Mouse (Mus musculus) megakaryocyte-erythroid progenitor cell, adult 5-6 weeks (primary cell): Measurements from ENCODE around the gene Tppp3. TPM values are rescaled to one million over a fixed set of nuclear protein-coding genes. Genes with fewer than 3 reads are reported as not detected.

Experiments
- ATAC-seq: replicated peaks from 2 replicates; pipeline ENCODE4 v1.8.0; 2016; ENCODE audit warnings: mild to moderate bottlenecking, inconsistent platforms; ENCODE audit not compliant: severe bottlenecking, poor library complexity, low FRiP score, low TSS enrichment
- total RNA-seq, 2 experiments: library from RNA; stranded (forward) in 1 of 2; stranded (reverse) in 1 of 2; fragments of 200-1000, 215-1000 nt in 1 of 2; fragments of >200 nt in 1 of 2; fragmentation: Nextera tagmentation in 1 of 2; gene quantifications; 2 replicates each; pipeline ENCODE4 v1.2.3; 2014 to 2017

Tppp3 gene
- total RNA-seq, 2 experiments from 2014 or later: 1.4 TPM; not detected in 1

GRCm38 (mm10) chr8:105441433-105441832 lies 29.9 kb downstream of the Tppp3 start:
- ATAC-seq: no peak

DNA sequence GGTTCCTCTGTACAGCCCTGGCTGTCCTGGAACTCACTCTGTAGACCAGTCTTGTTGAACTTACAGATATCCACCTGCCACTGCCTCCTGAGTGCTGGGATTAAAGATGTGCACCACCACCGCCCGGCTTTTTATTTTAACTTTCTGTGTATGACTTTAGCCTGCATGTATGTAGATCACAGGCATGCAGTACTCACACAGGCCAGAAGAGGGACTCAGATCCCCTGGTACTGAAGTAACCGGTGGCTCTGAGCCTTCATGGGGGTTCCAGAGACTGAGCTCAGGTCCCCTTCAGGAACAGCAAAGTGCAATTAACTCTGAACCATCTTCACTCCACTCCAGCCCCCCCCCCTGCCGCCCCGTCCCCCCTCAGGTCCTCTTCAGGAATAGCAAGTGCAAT lies 32.5 kb downstream of the Tppp3 start:
- ATAC-seq: peak; percentile 84

- no peak for ATAC-seq
Measured at GRCm38 (mm10) chr8:105437078-105437748, 34.1 kb downstream of the Tppp3 start.

DNA sequence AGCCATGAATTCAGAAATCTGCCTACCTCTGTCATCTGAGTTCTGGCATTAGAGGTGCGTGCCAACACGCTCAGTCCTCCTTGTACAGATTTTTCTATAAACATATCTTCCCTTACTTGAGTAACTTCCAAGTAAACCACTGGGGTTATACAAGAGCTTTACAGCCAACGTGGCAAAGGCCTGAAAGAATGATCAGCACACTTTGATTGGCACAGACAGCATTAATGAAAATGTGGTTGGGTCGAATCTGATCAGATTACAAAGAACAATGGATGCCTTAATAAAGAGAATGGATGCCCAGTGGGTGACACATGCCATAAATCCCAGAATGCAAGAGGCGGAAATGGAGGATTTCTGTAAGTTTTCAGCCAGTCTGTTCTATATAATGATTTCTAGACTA lies 35.1 kb downstream of the Tppp3 start:
- no peak for ATAC-seq

DNA sequence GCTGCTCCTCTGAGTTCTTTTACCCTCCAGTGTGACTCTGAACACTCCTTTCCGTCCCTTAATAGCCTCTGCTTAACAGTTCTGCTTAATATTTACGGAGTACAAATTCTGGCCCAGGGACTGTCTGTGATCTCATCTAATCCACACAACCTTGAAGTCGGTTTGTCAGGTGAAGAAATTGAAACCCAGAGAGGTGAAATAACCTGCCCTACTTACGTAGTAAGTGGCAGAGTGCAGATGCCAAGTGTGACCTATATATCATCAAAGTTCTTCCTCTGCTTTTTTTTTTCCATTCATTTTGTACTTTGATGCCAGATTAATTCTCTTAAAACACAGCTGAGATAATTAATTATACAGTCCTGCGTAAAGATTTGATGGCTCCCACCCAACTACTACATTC lies 37.2 kb downstream of the Tppp3 start:
- ATAC-seq: no peak

DNA sequence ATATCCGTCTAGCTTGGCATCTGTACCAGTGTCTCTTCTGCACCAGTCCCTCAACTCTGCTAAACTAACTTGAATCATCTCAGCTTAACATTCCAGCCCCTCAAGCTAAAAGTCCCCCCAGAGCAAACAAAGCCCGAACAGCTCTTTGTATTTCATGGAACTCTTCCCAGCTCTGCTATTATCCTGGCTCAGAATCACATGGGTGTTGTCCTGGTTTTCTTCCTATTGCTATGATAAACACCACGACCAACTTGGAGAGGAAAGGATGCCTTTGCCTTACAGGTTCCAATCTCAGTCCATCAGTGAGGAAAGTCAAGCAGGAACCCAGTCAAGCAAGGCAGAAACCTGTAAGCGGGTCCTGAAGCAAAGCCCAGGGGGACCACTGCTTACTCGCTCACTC lies 37.8 kb downstream of the Tppp3 start:
- ATAC-seq: no peak

DNA sequence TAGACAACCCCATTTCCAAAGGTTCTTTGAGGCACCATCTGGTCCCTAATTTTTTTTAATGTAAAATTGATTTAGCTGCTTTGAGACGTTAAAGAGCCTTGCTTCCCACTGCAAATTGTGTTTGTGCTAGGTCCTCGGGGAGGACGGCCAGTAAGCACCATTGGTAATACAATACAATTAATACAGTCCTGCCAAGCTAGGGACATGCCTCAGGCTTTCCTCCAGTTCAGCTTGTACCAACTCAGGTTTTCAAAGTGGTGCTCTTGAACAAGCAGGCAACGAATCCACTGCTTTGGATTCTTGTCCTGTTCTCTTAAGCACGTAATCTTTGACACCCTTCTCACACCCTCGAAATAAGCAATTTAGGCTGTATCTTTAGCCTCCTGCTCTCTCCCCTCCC lies 38.3 kb downstream of the Tppp3 start:
- no peak for ATAC-seq

DNA sequence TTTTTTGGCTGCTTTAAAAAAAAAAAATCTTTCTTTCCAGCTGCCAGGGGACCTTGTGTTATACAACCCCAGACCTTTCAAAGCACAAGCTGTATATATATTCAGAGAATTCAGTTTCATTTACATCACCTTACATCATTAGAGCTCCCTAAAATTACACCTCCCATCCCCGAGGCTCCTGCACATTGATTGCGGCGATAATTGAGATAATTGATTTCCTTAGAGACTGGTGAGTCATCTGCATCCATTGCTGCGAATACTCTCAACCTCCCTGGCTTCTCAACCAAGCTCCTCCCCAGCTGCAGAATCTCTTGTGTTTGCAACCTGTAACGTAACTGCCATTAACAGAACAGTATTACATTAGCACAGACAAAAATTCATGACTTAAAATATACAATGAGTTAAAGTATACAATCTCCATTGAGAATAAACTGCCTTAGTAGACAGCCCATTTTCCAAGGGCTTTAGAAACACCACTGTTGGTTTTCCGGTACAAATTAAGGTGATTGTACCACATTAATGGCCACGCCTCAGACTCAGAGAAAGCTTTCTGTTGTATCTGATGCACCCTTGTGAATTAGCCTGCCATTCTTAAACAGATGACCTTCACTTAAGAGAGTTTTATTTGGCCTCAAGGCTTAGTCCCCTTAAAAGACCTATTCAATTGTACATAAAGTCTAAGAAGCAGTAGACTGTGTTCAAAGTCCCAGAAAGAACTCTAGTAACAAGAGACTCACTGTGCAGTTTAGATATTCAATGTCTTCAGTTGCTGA lies 39.4 kb downstream of the Tppp3 start:
- ATAC-seq: no peak

DNA sequence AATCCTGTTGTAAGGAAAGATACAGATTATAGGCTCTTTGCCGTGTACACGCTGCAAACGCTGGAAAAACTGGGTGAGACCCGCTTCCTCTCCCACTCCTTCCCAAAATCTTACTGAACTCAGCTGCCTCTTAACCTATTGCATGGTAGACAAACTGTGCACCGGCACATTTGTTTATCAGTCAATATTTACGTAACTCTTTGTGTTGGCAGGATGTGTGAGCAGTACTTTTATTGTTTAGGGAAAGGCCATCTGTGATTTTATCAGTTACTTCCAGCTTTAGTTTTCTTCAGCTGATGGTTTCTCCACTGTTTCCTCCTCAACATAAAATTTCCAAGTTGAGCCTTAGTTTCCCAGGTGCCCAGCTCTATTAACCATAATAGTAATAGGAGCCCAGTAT lies 44.4 kb downstream of the Tppp3 start:
- no peak for ATAC-seq

GRCm38 (mm10) chr8:105422006-105422405 lies 49.3 kb downstream of the Tppp3 start:
- no peak for ATAC-seq

DNA sequence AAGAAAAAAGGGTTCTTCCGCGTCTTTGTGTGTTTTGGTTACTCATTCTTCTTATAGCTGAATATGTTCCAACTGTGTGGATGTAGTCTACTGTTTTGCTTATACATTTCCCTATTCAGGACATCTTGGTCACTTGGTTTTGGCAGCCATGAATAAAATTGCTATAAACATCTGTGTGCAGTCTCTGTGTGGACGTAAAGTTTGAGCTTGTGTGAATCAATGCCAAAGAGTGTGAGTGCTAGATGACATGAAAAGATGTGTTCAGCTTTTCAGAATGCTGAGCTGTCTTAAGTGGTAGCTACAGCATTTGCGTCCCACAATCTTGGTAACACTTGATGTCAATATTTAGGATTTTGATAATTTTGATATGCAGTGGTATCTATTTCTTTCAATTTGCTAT lies 51.5 kb downstream of the Tppp3 start:
- no peak for ATAC-seq

DNA sequence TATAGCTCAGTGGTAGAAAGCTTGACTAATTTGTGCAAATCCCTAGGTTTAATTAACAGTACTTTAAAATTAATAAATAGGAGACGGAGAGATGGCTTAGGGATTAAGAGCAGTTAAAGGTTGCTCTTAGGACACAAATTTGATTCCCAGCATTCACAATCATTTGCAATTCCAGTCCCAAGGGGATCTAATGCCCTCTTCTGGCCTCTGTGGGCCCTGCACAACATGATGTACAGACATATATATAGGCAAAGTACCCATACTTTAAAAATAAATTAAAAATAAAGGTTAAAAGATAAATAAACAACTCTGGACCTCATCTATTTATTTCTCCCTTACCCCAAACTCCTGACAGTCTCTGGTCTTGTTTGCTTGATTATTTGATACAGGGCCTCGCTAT lies 52.3 kb downstream of the Tppp3 start:
- ATAC-seq: no peak

Other genes starting within 250 kb of the Tppp3 start
- gene D230025D16Rik, start 246.4 kb downstream of the Tppp3 start, total RNA-seq (2014; fragmentation: Nextera tagmentation): 22.9 and 24.2 TPM in 2 replicates
- gene D230025D16Rik, start 246.4 kb downstream of the Tppp3 start, total RNA-seq (2017): 11.3 and 15.1 TPM in 2 replicates
- 1.4 and 2.6 TPM in 2 replicates for gene B3gnt9, start 216.4 kb downstream of the Tppp3 start, total RNA-seq (2014; fragmentation: Nextera tagmentation)
- gene B3gnt9, start 216.4 kb downstream of the Tppp3 start, total RNA-seq (2017): 0.23 TPM in 1 of 2 replicates, not detected in the other
- 10.1 and 18.1 TPM in 2 replicates for gene Tradd, start 206.9 kb downstream of the Tppp3 start, total RNA-seq (2014; fragmentation: Nextera tagmentation)
- 14.0 and 15.0 TPM in 2 replicates for gene Tradd, start 206.9 kb downstream of the Tppp3 start, total RNA-seq (2017)
- gene Fbxl8, start 206.9 kb downstream of the Tppp3 start, total RNA-seq (2014; fragmentation: Nextera tagmentation): 2.4 and 2.7 TPM in 2 replicates
- gene Fbxl8, start 206.9 kb downstream of the Tppp3 start, total RNA-seq (2017): 1.7 and 1.9 TPM in 2 replicates
- gene Hsf4, start 201.7 kb downstream of the Tppp3 start, total RNA-seq (2014; fragmentation: Nextera tagmentation): not detected in 2 replicates
- gene Hsf4, start 201.7 kb downstream of the Tppp3 start, total RNA-seq (2017): not detected in 2 replicates
- gene Nol3, start 195.4 kb downstream of the Tppp3 start, total RNA-seq (2014; fragmentation: Nextera tagmentation): 0.49 TPM in 1 of 2 replicates, not detected in the other
- gene Nol3, start 195.4 kb downstream of the Tppp3 start, total RNA-seq (2017): 0.04 TPM in 1 of 2 replicates, not detected in the other
- 3.2 and 4.9 TPM in 2 replicates for gene 4931428F04Rik, start 181.7 kb downstream of the Tppp3 start, total RNA-seq (2014; fragmentation: Nextera tagmentation)
- gene 4931428F04Rik, start 181.7 kb downstream of the Tppp3 start, total RNA-seq (2017): 0.42 and 5.5 TPM in 2 replicates
- 0.64 and 7.1 TPM in 2 replicates for gene Exoc3l, start 175.4 kb downstream of the Tppp3 start, total RNA-seq (2014; fragmentation: Nextera tagmentation)
- 0.27 TPM in 1 of 2 replicates, not detected in the other for gene Exoc3l, start 175.4 kb downstream of the Tppp3 start, total RNA-seq (2017)
- gene E2f4, start 173.9 kb downstream of the Tppp3 start, total RNA-seq (2014; fragmentation: Nextera tagmentation): 385 and 390 TPM in 2 replicates
- gene E2f4, start 173.9 kb downstream of the Tppp3 start, total RNA-seq (2017): 74.9 and 128 TPM in 2 replicates
- gene Elmo3, start 165.9 kb downstream of the Tppp3 start, total RNA-seq (2014; fragmentation: Nextera tagmentation): 1.4 and 7.7 TPM in 2 replicates
- gene Elmo3, start 165.9 kb downstream of the Tppp3 start, total RNA-seq (2017): 0.61 TPM in 1 of 2 replicates, not detected in the other
- gene Lrrc29, start 145.2 kb downstream of the Tppp3 start, total RNA-seq (2014; fragmentation: Nextera tagmentation): 8.3 and 9.8 TPM in 2 replicates
- 4.8 TPM in 2 replicates for gene Lrrc29, start 145.2 kb downstream of the Tppp3 start, total RNA-seq (2017)
- 86.9 and 175 TPM in 2 replicates for gene Tmem208, start 145.2 kb downstream of the Tppp3 start, total RNA-seq (2014; fragmentation: Nextera tagmentation)
- gene Tmem208, start 145.2 kb downstream of the Tppp3 start, total RNA-seq (2017): 46.9 and 64.6 TPM in 2 replicates
- 7.0 and 9.1 TPM in 2 replicates for gene Fhod1, start 123.6 kb downstream of the Tppp3 start, total RNA-seq (2014; fragmentation: Nextera tagmentation)
- 0.99 and 8.2 TPM in 2 replicates for gene Fhod1, start 123.6 kb downstream of the Tppp3 start, total RNA-seq (2017)
- gene Slc9a5, start 122.7 kb downstream of the Tppp3 start, total RNA-seq (2014; fragmentation: Nextera tagmentation): 0.22 TPM in 1 of 2 replicates, not detected in the other
- gene Slc9a5, start 122.7 kb downstream of the Tppp3 start, total RNA-seq (2017): 0.04 TPM in 1 of 2 replicates, not detected in the other
- gene Plekhg4, start 98.3 kb downstream of the Tppp3 start, total RNA-seq (2014; fragmentation: Nextera tagmentation): not detected in 2 replicates
- gene Plekhg4, start 98.3 kb downstream of the Tppp3 start, total RNA-seq (2017): not detected in 2 replicates
- not detected in 2 replicates for gene Kctd19, start 58.0 kb downstream of the Tppp3 start, total RNA-seq (2014; fragmentation: Nextera tagmentation)
- gene Kctd19, start 58.0 kb downstream of the Tppp3 start, total RNA-seq (2017): not detected in 2 replicates
- gene Lrrc36, start 58.0 kb downstream of the Tppp3 start, total RNA-seq (2014; fragmentation: Nextera tagmentation): 0.61 and 1.5 TPM in 2 replicates
- gene Lrrc36, start 58.0 kb downstream of the Tppp3 start, total RNA-seq (2017): 0.46 TPM in 1 of 2 replicates, not detected in the other
- gene Zdhhc1, start 25.4 kb upstream of the Tppp3 start, total RNA-seq (2014; fragmentation: Nextera tagmentation): 8.4 and 12.8 TPM in 2 replicates
- gene Zdhhc1, start 25.4 kb upstream of the Tppp3 start, total RNA-seq (2017): 2.2 and 3.8 TPM in 2 replicates
- 0.20 TPM in 1 of 2 replicates, not detected in the other for gene Hsd11b2, start 47.2 kb upstream of the Tppp3 start, total RNA-seq (2014; fragmentation: Nextera tagmentation)
- 0.19 TPM in 1 of 2 replicates, not detected in the other for gene Hsd11b2, start 47.2 kb upstream of the Tppp3 start, total RNA-seq (2017)
- 51.9 and 70.3 TPM in 2 replicates for gene Atp6v0d1, start 94.5 kb upstream of the Tppp3 start, total RNA-seq (2014; fragmentation: Nextera tagmentation)
- gene Atp6v0d1, start 94.5 kb upstream of the Tppp3 start, total RNA-seq (2017): 21.0 and 32.0 TPM in 2 replicates
- 148 and 206 TPM in 2 replicates for gene Ripor1, start 133.7 kb upstream of the Tppp3 start, total RNA-seq (2014; fragmentation: Nextera tagmentation)
- 16.7 and 20.6 TPM in 2 replicates for gene Ripor1, start 133.7 kb upstream of the Tppp3 start, total RNA-seq (2017)
- gene Ctcf, start 165.0 kb upstream of the Tppp3 start, total RNA-seq (2014; fragmentation: Nextera tagmentation): 96.1 and 112 TPM in 2 replicates
- gene Ctcf, start 165.0 kb upstream of the Tppp3 start, total RNA-seq (2017): 113 and 160 TPM in 2 replicates
- gene Agrp, start 165.9 kb upstream of the Tppp3 start, total RNA-seq (2014; fragmentation: Nextera tagmentation): not detected in 2 replicates
- not detected in 2 replicates for gene Agrp, start 165.9 kb upstream of the Tppp3 start, total RNA-seq (2017)
- 5.7 and 7.1 TPM in 2 replicates for gene Carmil2, start 214.7 kb upstream of the Tppp3 start, total RNA-seq (2014; fragmentation: Nextera tagmentation)
- gene Carmil2, start 214.7 kb upstream of the Tppp3 start, total RNA-seq (2017): 1.1 and 2.7 TPM in 2 replicates
- 60.3 and 83.6 TPM in 2 replicates for gene Acd, start 229.6 kb upstream of the Tppp3 start, total RNA-seq (2014; fragmentation: Nextera tagmentation)
- 20.6 and 46.8 TPM in 2 replicates for gene Acd, start 229.6 kb upstream of the Tppp3 start, total RNA-seq (2017)
- gene Pard6a, start 229.6 kb upstream of the Tppp3 start, total RNA-seq (2014; fragmentation: Nextera tagmentation): 9.1 and 16.5 TPM in 2 replicates
- gene Pard6a, start 229.6 kb upstream of the Tppp3 start, total RNA-seq (2017): 2.6 and 13.0 TPM in 2 replicates
- not detected in 2 replicates for gene 4933405L10Rik, start 236.1 kb upstream of the Tppp3 start, total RNA-seq (2014; fragmentation: Nextera tagmentation)
- not detected in 2 replicates for gene 4933405L10Rik, start 236.1 kb upstream of the Tppp3 start, total RNA-seq (2017)
- gene Enkd1, start 236.7 kb upstream of the Tppp3 start, total RNA-seq (2014; fragmentation: Nextera tagmentation): 15.8 and 25.4 TPM in 2 replicates
- 7.4 and 9.9 TPM in 2 replicates for gene Enkd1, start 236.7 kb upstream of the Tppp3 start, total RNA-seq (2017)